Mouse (Mus musculus) midbrain, embryonic 15.5 days (tissue): Measurements from ENCODE around the gene Phf23. TPM values are rescaled to one million over a fixed set of nuclear protein-coding genes. Genes with fewer than 3 reads are reported as not detected.

Experiments used
- ATAC-seq: fragments of 200-750 bp; cut with Nextera tagmentation; replicated peaks from 2 replicates; pipeline ENCODE4 v1.8.0; 2017; ENCODE audit warnings: moderate TSS enrichment
- H3K27ac ChIP-seq: fragments of 300-500 bp; sonication (generic); 2 replicates; pipeline ENCODE4 v1.5.1; 2015; ENCODE audit warnings: mild to moderate bottlenecking, inconsistent platforms
- H3K27me3 ChIP-seq: fragments of 300-500 bp; sonication (generic); replicated peaks from 2 replicates; pipeline ENCODE4 v1.6.1; 2015; ENCODE audit warnings: inconsistent platforms
- H3K36me3 ChIP-seq: fragments of 300-500 bp; sonication (generic); replicated peaks from 2 replicates; pipeline ENCODE4 v1.6.1; 2015; ENCODE audit warnings: inconsistent platforms
- H3K4me1 ChIP-seq: fragments of 300-500 bp; sonication (generic); 2 replicates; pipeline ENCODE4 v1.6.1; 2015; ENCODE audit warnings: inconsistent platforms
- H3K4me2 ChIP-seq: fragments of 300-500 bp; sonication (generic); 2 replicates; pipeline ENCODE4 v1.6.1; 2015; ENCODE audit warnings: inconsistent platforms, mild to moderate bottlenecking, moderate library complexity
- H3K4me3 ChIP-seq: fragments of 300-500 bp; sonication (generic); 2 replicates; pipeline ENCODE4 v1.5.1; 2015; ENCODE audit warnings: mild to moderate bottlenecking, inconsistent platforms
- H3K9ac ChIP-seq: fragments of 300-500 bp; sonication (generic); 2 replicates; pipeline ENCODE4 v1.6.1; 2015; ENCODE audit warnings: mild to moderate bottlenecking, inconsistent platforms
- H3K9me3 ChIP-seq: fragments of 300-500 bp; sonication (generic); 2 replicates; pipeline ENCODE4 v1.6.1; 2016; ENCODE audit warnings: inconsistent platforms
- WGBS: fragments of 180-500 bp; shearing (Covaris S2); methylation state at CpG from one replicate; pipeline ENCODE4 v1.1.7; 2015; ENCODE audit warnings: mixed read lengths; 5-methylcytosine and 5-hydroxymethylcytosine counted together
- microRNA counts: library from miRNA; unstranded; fragments of <30 nt; microRNA quantifications from one replicate; lab custom pipeline; 2016
- microRNA-seq: library from miRNA; unstranded; fragments of <30 nt; microRNA quantifications from one replicate; pipeline ENCODE4, GENCODE M21; 2016
- polyA plus RNA-seq: library from polyadenylated mRNA; unstranded; fragments of >200 nt; fragmentation: Nextera tagmentation; extraction: Ambion mirVana; gene quantifications from 2 replicates; pipeline ENCODE4 v1.2.1, GENCODE M21; 2015

Phf23 gene
- polyA plus RNA-seq, 1 experiment from 2014 or later = 58.8 TPM

DNA sequence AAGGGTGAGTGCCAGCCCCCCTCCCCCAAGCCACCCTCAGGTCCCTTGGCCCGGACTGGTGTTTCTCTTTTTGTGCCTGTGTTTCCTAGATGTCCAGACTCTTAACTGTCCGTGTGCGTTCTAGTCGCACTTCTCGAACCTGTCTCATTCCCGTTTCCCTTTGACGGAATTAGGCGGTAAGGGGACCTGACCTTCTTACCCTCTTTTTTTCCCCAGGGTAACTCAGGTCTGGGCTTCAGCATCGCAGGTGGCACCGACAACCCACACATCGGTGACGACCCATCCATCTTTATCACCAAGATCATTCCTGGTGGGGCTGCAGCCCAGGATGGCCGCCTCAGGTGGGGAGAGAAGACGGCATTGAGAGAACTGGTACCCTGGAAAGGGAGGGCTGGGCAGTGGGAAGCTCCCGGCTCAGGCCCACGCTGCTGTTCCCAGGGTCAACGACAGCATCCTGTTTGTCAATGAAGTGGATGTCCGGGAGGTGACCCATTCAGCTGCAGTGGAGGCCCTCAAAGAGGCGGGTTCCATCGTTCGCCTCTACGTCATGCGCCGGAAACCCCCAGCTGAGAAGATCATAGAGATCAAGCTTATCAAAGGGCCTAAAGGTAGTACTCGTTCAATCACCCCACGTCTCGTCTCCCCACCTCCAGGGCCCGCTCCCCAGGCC, 35.2 kb downstream of the Phf23 start:
- Histone ChIP-seq H3K36me3 (peaks cover 28% of the 10 kb centered on the region), H3K9me3 (no peaks in the 10 kb centered on the region), H3K27ac (peak overlapping the region; percentile 98), H3K4me3 (peak overlapping the region; percentile 39), H3K4me1 (peaks cover 55% of the 10 kb centered on the region), H3K9ac (peak overlapping the region; percentile 40; the same call in 1 of the 2 replicates), H3K27me3 (no peaks in the 10 kb centered on the region), H3K4me2 (peak overlapping the region; percentile 66)
- no peak for ATAC-seq
- 92% methylated on average over 28 of the region's 28 CpGs for WGBS

DNA sequence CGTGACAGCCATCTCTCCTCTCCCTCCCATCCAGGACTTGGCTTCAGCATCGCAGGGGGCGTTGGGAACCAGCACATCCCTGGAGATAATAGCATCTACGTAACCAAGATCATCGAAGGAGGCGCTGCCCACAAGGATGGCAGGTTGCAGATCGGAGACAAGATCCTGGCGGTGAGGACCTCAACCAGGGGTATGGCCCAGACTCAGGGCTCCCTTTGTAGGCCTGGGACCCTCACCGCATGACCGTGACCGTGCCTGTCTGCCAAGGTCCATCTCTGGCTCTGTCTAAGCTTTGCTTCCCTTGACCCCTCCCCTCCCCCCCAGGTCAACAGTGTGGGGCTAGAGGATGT, 35.7 kb downstream of the Phf23 start:
- WGBS = 96% methylated on average over 11 of the region's 11 CpGs
- Histone ChIP-seq H3K27me3 (no peaks in the 10 kb centered on the region), H3K4me2 (no peak overlapping the region), H3K4me1 (peaks cover 50% of the 10 kb centered on the region), H3K9ac (no peak overlapping the region), H3K27ac (no peak overlapping the region), H3K9me3 (no peaks in the 10 kb centered on the region), H3K36me3 (peaks cover 28% of the 10 kb centered on the region), H3K4me3 (no peak overlapping the region)
- ATAC-seq = no peak

DNA sequence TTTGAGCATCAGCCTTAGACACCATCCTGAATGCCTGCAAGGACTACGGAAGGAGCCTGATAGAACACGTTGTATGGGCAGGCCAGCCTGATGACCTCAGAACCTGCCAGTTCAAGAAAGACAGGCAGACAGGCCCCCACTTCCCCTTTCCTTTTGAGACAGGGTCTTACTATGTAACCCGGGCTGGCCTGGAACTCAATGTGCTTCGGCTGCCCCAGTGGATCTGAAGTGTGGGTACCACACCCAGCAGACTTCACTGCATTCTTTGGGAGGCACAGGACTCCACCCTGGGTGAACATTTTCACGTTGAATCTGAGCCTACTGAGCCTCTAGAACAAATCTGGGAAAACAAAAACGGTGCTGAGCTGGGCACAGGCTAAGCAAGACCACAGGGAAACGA, 42.6 kb downstream of the Phf23 start:
- ATAC-seq = no peak
- H3K9me3 ChIP-seq = no peaks in the 10 kb centered on the region
- H3K4me2 ChIP-seq = no peak overlapping the region
- no peak overlapping the region for H3K9ac ChIP-seq
- H3K36me3 ChIP-seq = peaks cover 30% of the 10 kb centered on the region
- no peak overlapping the region for H3K27ac ChIP-seq
- H3K4me1 ChIP-seq = no peaks in the 10 kb centered on the region
- 85% methylated on average over 7 of the region's 7 CpGs for WGBS
- H3K27me3 ChIP-seq = no peaks in the 10 kb centered on the region
- no peak overlapping the region for H3K4me3 ChIP-seq

DNA sequence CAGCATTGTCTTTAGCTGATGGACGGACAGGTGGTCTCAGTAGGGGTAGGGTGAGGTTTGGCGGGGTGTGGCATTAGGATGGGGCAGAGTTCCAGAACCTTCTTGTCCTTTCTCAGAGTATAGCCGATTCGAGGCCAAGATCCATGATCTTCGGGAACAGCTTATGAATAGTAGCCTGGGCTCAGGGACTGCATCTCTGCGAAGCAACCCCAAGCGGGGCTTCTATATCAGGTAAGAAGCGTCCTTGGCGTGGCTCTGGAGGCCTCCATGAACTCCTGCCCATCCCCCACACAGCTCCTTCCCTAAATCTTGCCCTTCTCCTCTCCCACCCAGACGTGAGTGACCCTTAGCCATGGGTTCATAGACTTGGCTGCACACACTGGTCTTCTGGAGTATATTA, 44.1 kb downstream of the Phf23 start:
- no peak for ATAC-seq
- H3K4me2 ChIP-seq = no peak overlapping the region
- H3K9ac ChIP-seq = no peak overlapping the region
- H3K9me3 ChIP-seq = no peaks in the 10 kb centered on the region
- H3K27ac ChIP-seq = no peak overlapping the region
- H3K4me3 ChIP-seq = no peak overlapping the region
- 93% methylated on average over 10 of the region's 10 CpGs for whole genome bisulfite sequencing
- no peaks in the 10 kb centered on the region for H3K27me3 ChIP-seq
- H3K36me3 ChIP-seq = peaks cover 27% of the 10 kb centered on the region; the same call in 1 of the 2 replicates
- no peaks in the 10 kb centered on the region for H3K4me1 ChIP-seq

DNA sequence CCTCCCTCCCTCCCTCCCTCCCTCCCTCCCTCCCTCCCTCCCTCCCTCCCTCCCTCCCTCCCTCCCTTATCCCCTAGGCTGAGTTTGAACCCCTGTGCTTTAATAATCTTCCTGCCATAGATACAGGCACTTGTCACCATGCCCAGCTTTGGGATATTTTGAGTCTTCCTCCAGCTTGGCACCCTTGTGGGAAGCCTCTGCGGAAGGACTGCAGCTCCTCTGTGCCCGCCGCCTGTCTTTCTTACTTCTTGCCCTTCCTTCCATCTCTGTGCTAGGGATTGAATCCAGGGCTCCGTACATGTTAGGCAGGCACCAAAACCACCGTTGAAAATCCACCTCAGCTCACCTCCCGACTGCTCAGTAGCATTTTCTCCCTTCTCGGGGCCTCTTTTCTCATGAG, 44.6 kb downstream of the Phf23 start:
- no peak overlapping the region for H3K27ac ChIP-seq
- no peak for ATAC-seq
- WGBS = 91% methylated on average over 7 of the region's 7 CpGs
- H3K4me1 ChIP-seq = no peaks in the 10 kb centered on the region
- no peaks in the 10 kb centered on the region for H3K27me3 ChIP-seq
- no peak overlapping the region for H3K4me2 ChIP-seq
- peaks cover 32% of the 10 kb centered on the region; the same call in 1 of the 2 replicates for H3K36me3 ChIP-seq
- no peak overlapping the region for H3K9ac ChIP-seq
- no peaks in the 10 kb centered on the region for H3K9me3 ChIP-seq
- no peak overlapping the region for H3K4me3 ChIP-seq

GRCm38 (mm10) chr11:70042309-70043085, 46.9 kb downstream of the Phf23 start:
- no peak overlapping the region for H3K4me2 ChIP-seq
- ATAC-seq = no peak
- H3K9me3 ChIP-seq = no peaks in the 10 kb centered on the region
- peaks cover 36% of the 10 kb centered on the region; the same call in 1 of the 2 replicates for H3K36me3 ChIP-seq
- no peaks in the 10 kb centered on the region for H3K4me1 ChIP-seq
- H3K4me3 ChIP-seq = no peak overlapping the region
- H3K27ac ChIP-seq = no peak overlapping the region
- WGBS = 92% methylated on average over 23 of the region's 23 CpGs
- no peaks in the 10 kb centered on the region for H3K27me3 ChIP-seq
- no peak overlapping the region for H3K9ac ChIP-seq

GRCm38 (mm10) chr11:70043665-70044064, 48.1 kb downstream of the Phf23 start:
- Histone ChIP-seq H3K36me3 (peaks cover 30% of the 10 kb centered on the region; the same call in 1 of the 2 replicates), H3K27me3 (no peaks in the 10 kb centered on the region), H3K9me3 (no peaks in the 10 kb centered on the region), H3K9ac (no peak overlapping the region), H3K27ac (no peak overlapping the region), H3K4me3 (no peak overlapping the region), H3K4me1 (no peaks in the 10 kb centered on the region), H3K4me2 (no peak overlapping the region)
- ATAC-seq = no peak
- WGBS = 82% methylated on average over 7 of the region's 7 CpGs

GRCm38 (mm10) chr11:70045435-70045834, 49.9 kb downstream of the Phf23 start:
- H3K4me1 ChIP-seq = no peaks in the 10 kb centered on the region
- no peak overlapping the region for H3K4me3 ChIP-seq
- H3K9ac ChIP-seq = no peak overlapping the region
- 50% methylated on average over 9 of the region's 9 CpGs for WGBS
- no peak for ATAC-seq
- no peak overlapping the region for H3K27ac ChIP-seq
- peaks cover 25% of the 10 kb centered on the region; the same call in 1 of the 2 replicates for H3K36me3 ChIP-seq
- H3K9me3 ChIP-seq = no peaks in the 10 kb centered on the region
- no peak overlapping the region for H3K4me2 ChIP-seq
- no peaks in the 10 kb centered on the region for H3K27me3 ChIP-seq

GRCm38 (mm10) chr11:70049366-70049765, 53.8 kb downstream of the Phf23 start:
- H3K27ac ChIP-seq = no peak overlapping the region
- H3K36me3 ChIP-seq = peaks cover 11% of the 10 kb centered on the region; the same call in 1 of the 2 replicates
- no peak for ATAC-seq
- no peaks in the 10 kb centered on the region for H3K9me3 ChIP-seq
- H3K4me3 ChIP-seq = no peak overlapping the region
- H3K9ac ChIP-seq = no peak overlapping the region
- 75% methylated on average over 6 of the region's 6 CpGs for WGBS
- no peak overlapping the region for H3K4me2 ChIP-seq
- no peaks in the 10 kb centered on the region for H3K27me3 ChIP-seq
- H3K4me1 ChIP-seq = no peaks in the 10 kb centered on the region

MicroRNA genes within 50 kb of the gene (microRNA counts, 519-probe panel; counts per million panel counts)
- microRNA mmu-miR-324-3p (lab: Ali Mortazavi, UCI) = not detected
- 2,761 counts per million, percentile 60 among the panel's probes with 10 or more counts for microRNA mmu-miR-324-5p (lab: Ali Mortazavi, UCI)

Small RNA genes lying within 50 kb of the gene (microRNA-seq; reads per million reads assigned to microRNA genes)
- not detected for gene Gm44349
- gene Mir324 = 3,734 reads per million, percentile 89 among the genes with 10 or more reads in this experiment

Other genes starting within 250 kb of the Phf23 start
- gene Polr2a, start 237.1 kb upstream of the Phf23 start, polyA plus RNA-seq = 15.9 and 17.4 TPM in 2 replicates
- 0.17 and 0.26 TPM in 2 replicates for gene Slc35g3, start 233.8 kb upstream of the Phf23 start, polyA plus RNA-seq
- gene Zbtb4, start 229.9 kb upstream of the Phf23 start, polyA plus RNA-seq = 4.1 and 4.3 TPM in 2 replicates
- 0.98 and 1.2 TPM in 2 replicates for gene Chrnb1, start 199.8 kb upstream of the Phf23 start, polyA plus RNA-seq
- 3.7 and 4.5 TPM in 2 replicates for gene Fgf11, start 193.9 kb upstream of the Phf23 start, polyA plus RNA-seq
- 0.74 and 0.86 TPM in 2 replicates for gene Tmem102, start 190.2 kb upstream of the Phf23 start, polyA plus RNA-seq
- gene Gm39566, start 180.5 kb upstream of the Phf23 start, polyA plus RNA-seq = not detected in 2 replicates
- gene Spem2, start 177.3 kb upstream of the Phf23 start, polyA plus RNA-seq = not detected in 2 replicates
- 0.55 and 0.65 TPM in 2 replicates for gene Spem1, start 173.6 kb upstream of the Phf23 start, polyA plus RNA-seq
- gene Nlgn2, start 158.0 kb upstream of the Phf23 start, polyA plus RNA-seq = 24.0 and 24.2 TPM in 2 replicates
- 318 and 320 TPM in 2 replicates for gene Tmem256, start 157.3 kb upstream of the Phf23 start, polyA plus RNA-seq
- gene Plscr3, start 149.4 kb upstream of the Phf23 start, polyA plus RNA-seq = 52.3 and 53.5 TPM in 2 replicates
- 0.10 and 0.28 TPM in 2 replicates for gene Tnk1, start 137.0 kb upstream of the Phf23 start, polyA plus RNA-seq
- gene Tmem95, start 117.8 kb upstream of the Phf23 start, polyA plus RNA-seq = not detected in 2 replicates
- 1.7 and 1.9 TPM in 2 replicates for gene Kctd11, start 114.4 kb upstream of the Phf23 start, polyA plus RNA-seq
- 0.46 and 0.52 TPM in 2 replicates for gene Acap1, start 100.2 kb upstream of the Phf23 start, polyA plus RNA-seq
- gene 2810408A11Rik, start 94.8 kb upstream of the Phf23 start, polyA plus RNA-seq = 11.1 and 11.8 TPM in 2 replicates
- 23.2 and 24.2 TPM in 2 replicates for gene Neurl4, start 94.7 kb upstream of the Phf23 start, polyA plus RNA-seq
- 77.6 and 86.6 TPM in 2 replicates for gene Gps2, start 81.9 kb upstream of the Phf23 start, polyA plus RNA-seq
- 1,022 and 1,040 TPM in 2 replicates for gene Eif5a, start 73.8 kb upstream of the Phf23 start, polyA plus RNA-seq
- gene Ybx2, start 60.0 kb upstream of the Phf23 start, polyA plus RNA-seq = 5.6 and 6.4 TPM in 2 replicates
- gene Slc2a4, start 47.6 kb upstream of the Phf23 start, polyA plus RNA-seq = 3.3 TPM in 2 replicates
- gene Cldn7, start 31.0 kb upstream of the Phf23 start, polyA plus RNA-seq = 0.58 and 0.59 TPM in 2 replicates
- gene Ctdnep1, start 14.6 kb upstream of the Phf23 start, polyA plus RNA-seq = 22.5 and 25.4 TPM in 2 replicates
- 162 and 177 TPM in 2 replicates for gene Elp5, start 13.3 kb upstream of the Phf23 start, polyA plus RNA-seq
- 495 and 507 TPM in 2 replicates for gene Gabarap, start 4.6 kb upstream of the Phf23 start, polyA plus RNA-seq
- gene Dvl2, start 4.8 kb downstream of the Phf23 start, polyA plus RNA-seq = 30.4 and 31.0 TPM in 2 replicates
- 57.2 and 57.6 TPM in 2 replicates for gene Acadvl, start 19.6 kb downstream of the Phf23 start, polyA plus RNA-seq
- gene Dlg4, start 21.2 kb downstream of the Phf23 start, polyA plus RNA-seq = 27.8 and 30.4 TPM in 2 replicates
- 3.7 and 3.8 TPM in 2 replicates for gene Asgr1, start 58.3 kb downstream of the Phf23 start, polyA plus RNA-seq
- not detected in 2 replicates for gene Asgr2, start 96.9 kb downstream of the Phf23 start, polyA plus RNA-seq
- 1.2 and 1.5 TPM in 2 replicates for gene Mgl2, start 134.6 kb downstream of the Phf23 start, polyA plus RNA-seq
- 0.89 and 2.1 TPM in 2 replicates for gene Clec10a, start 160.4 kb downstream of the Phf23 start, polyA plus RNA-seq
- 6.4 and 8.6 TPM in 2 replicates for gene Slc16a11, start 217.0 kb downstream of the Phf23 start, polyA plus RNA-seq
- 14.2 and 15.0 TPM in 2 replicates for gene Slc16a13, start 225.3 kb downstream of the Phf23 start, polyA plus RNA-seq
- 5.3 and 5.6 TPM in 2 replicates for gene Bcl6b, start 234.0 kb downstream of the Phf23 start, polyA plus RNA-seq
- 173 TPM in 2 replicates for gene 0610010K14Rik, start 242.1 kb downstream of the Phf23 start, polyA plus RNA-seq
- 13.0 and 14.1 TPM in 2 replicates for gene Gm21988, start 244.1 kb downstream of the Phf23 start, polyA plus RNA-seq
- gene Rnasek, start 244.1 kb downstream of the Phf23 start, polyA plus RNA-seq = 351 and 366 TPM in 2 replicates